Mouse (Mus musculus) myocyte (in vitro differentiated cells): Measurements from ENCODE around the gene Uqcc1.

ENCODE experiments used
- CEBPB ChIP-seq: IDR thresholded peaks from 2 replicates; pipeline ENCODE4 v1.6.1; 2011; ENCODE audit warnings: mild to moderate bottlenecking, moderate library complexity; ENCODE audit not compliant: poor library complexity, insufficient read depth, severe bottlenecking
- E2F4 ChIP-seq: IDR thresholded peaks from one replicate; pipeline ENCODE4 v1.6.1; 2011; ENCODE audit warnings: mild to moderate bottlenecking, control low read depth, moderate library complexity; ENCODE audit not compliant: insufficient read depth
- MAX ChIP-seq: IDR thresholded peaks from one replicate; pipeline ENCODE4 v1.6.1; 2011; ENCODE audit warnings: low read depth, mild to moderate bottlenecking, control low read depth
- MYOD1 ChIP-seq, 3 experiments: IDR thresholded peaks; one replicate each; pipeline ENCODE4 v1.6.1; 2011; ENCODE audit warnings: control low read depth in 2 of 3, low read depth in 2 of 3, mild to moderate bottlenecking in 2 of 3, moderate library complexity in 1 of 3; ENCODE audit not compliant: insufficient read length in 2 of 3, control insufficient read depth in 1 of 3
- MYOG ChIP-seq, 3 experiments: IDR thresholded peaks; one replicate each; pipeline ENCODE4 v1.6.1; 2011; ENCODE audit warnings: control low read depth in 2 of 3, low read depth in 2 of 3, mild to moderate bottlenecking in 2 of 3; ENCODE audit not compliant: insufficient read length in 2 of 3, control insufficient read depth in 1 of 3, insufficient read depth in 1 of 3
- POLR2A ChIP-seq: IDR thresholded peaks from one replicate; pipeline ENCODE4 v1.6.1; 2011; ENCODE audit warnings: low read depth, mild to moderate bottlenecking, control low read depth, moderate library complexity; ENCODE audit not compliant: insufficient read length
- POLR2AphosphoS2 ChIP-seq: IDR thresholded peaks from one replicate; pipeline ENCODE4 v1.6.1; 2011; ENCODE audit warnings: low read depth, control low read depth; ENCODE audit not compliant: insufficient read length
- REST ChIP-seq: IDR thresholded peaks from one replicate; pipeline ENCODE4 v1.6.1; 2011; ENCODE audit warnings: mild to moderate bottlenecking, control low read depth, moderate library complexity; ENCODE audit not compliant: insufficient read depth, insufficient read length
- SRF ChIP-seq: IDR thresholded peaks from one replicate; pipeline ENCODE4 v1.6.1; 2011; ENCODE audit warnings: low read depth; ENCODE audit not compliant: control insufficient read depth, insufficient read length
- TCF12 ChIP-seq: IDR thresholded peaks from one replicate; pipeline ENCODE4 v1.6.1; 2011; ENCODE audit warnings: mild to moderate bottlenecking, control low read depth; ENCODE audit not compliant: poor library complexity, insufficient read depth, severe bottlenecking
- TCF3 ChIP-seq: IDR thresholded peaks from one replicate; pipeline ENCODE4 v1.6.1; 2011; ENCODE audit warnings: low read depth, control low read depth; ENCODE audit not compliant: insufficient read length
- USF1 ChIP-seq: IDR thresholded peaks from one replicate; pipeline ENCODE4 v1.6.1; 2011; ENCODE audit warnings: low read depth, mild to moderate bottlenecking, control low read depth, moderate library complexity

GRCm38 (mm10) chr2:155872486-155872885 lies 57.6 kb downstream of the Uqcc1 start:
- TF ChIP-seq TCF12 (no peak), POLR2A (no peak), MAX (no peak), POLR2AphosphoS2 (no peak), USF1 (no peak), E2F4 (no peak), TCF3 (no peak), CEBPB (no peak), MYOD1 (IDR thresholded peaks at IDR 0.05; ENCODE audit: control insufficient read depth in 1 of 3, insufficient read length in 2 of 3, low read depth in 2 of 3) (no peak), REST (no peak), MYOG (IDR thresholded peaks at IDR 0.05; ENCODE audit: control insufficient read depth in 1 of 3, insufficient read depth in 1 of 3, insufficient read length in 2 of 3, low read depth in 2 of 3) (no peak), SRF (no peak)
